Mouse (Mus musculus): ENCODE measurements around the gene Naalad2. TPM values are rescaled to one million over a fixed set of nuclear protein-coding genes. Genes with fewer than 3 reads are reported as not detected.
"Not testable (repeated sequence)": the region's sequence is repeated elsewhere in the genome, so short reads cannot be mapped to it uniquely, and the experiment has no call there.

The Naalad2 gene
- 0.47 and 0.64 TPM in 2 replicates for polyA plus RNA-seq (2015; fragmentation: Nextera tagmentation; extraction: Ambion mirVana)

- 37% methylated on average over 2 of the region's 2 CpGs for WGBS (ENCODE audit: insufficient replicate concordance)
- not testable (repeated sequence) for ATAC-seq (ENCODE audit: insufficient read depth); H3K4me3 ChIP-seq (replicated peaks); H3K9me3 ChIP-seq (replicated peaks); H3K4me2 ChIP-seq; H3K36me3 ChIP-seq (replicated peaks); H3K9ac ChIP-seq; H3K4me1 ChIP-seq (replicated peaks); H3K27me3 ChIP-seq; H3K27ac ChIP-seq (replicated peaks)
Observed at GRCm38 (mm10) chr9:18402895-18403294, at the start of gene Naalad2. Naalad2 (minus strand) TSS chr9:18402995.

GRCm38 (mm10) chr9:18431687-18432086, 28.9 kb upstream of the Naalad2 start:
- Histone ChIP-seq H3K9ac (no peak overlapping the region), H3K9me3 (replicated peaks) (no peaks in the 10 kb centered on the region; the same call in 1 of the 2 replicates), H3K27ac (replicated peaks) (no peak overlapping the region), H3K36me3 (replicated peaks) (no peaks in the 10 kb centered on the region), H3K4me1 (replicated peaks) (no peaks in the 10 kb centered on the region), H3K4me3 (replicated peaks) (no peak overlapping the region), H3K4me2 (no peak overlapping the region), H3K27me3 (no peaks in the 10 kb centered on the region)
- 61% methylated on average over 10 of the region's 10 CpGs for WGBS (ENCODE audit: insufficient replicate concordance)
- no peak for ATAC-seq (ENCODE audit: insufficient read depth)

- no peak within 1 kb of the TSS for H3K9ac ChIP-seq
- H3K9me3 ChIP-seq (replicated peaks), result no peaks in the 10 kb centered on the region; the same call in 1 of the 2 replicates
- H3K27me3 ChIP-seq, result no peaks in the 10 kb centered on the region
- H3K4me1 ChIP-seq (replicated peaks), result no peaks in the 10 kb centered on the region
- H3K4me3 ChIP-seq (replicated peaks), result no peak within 1 kb of the TSS
- no peak within 1 kb of the TSS for H3K4me2 ChIP-seq
- H3K36me3 ChIP-seq (replicated peaks), result no peaks in the 10 kb centered on the region
- no peak for ATAC-seq (ENCODE audit: insufficient read depth)
- H3K27ac ChIP-seq (replicated peaks), result no peak within 1 kb of the TSS
Observed at GRCm38 (mm10) chr9:18430354-18430753, 27.6 kb upstream of the Naalad2 start, which contains the start of gene Mbd3l2. Mbd3l2 (plus strand) TSS chr9:18430654.

- H3K9me3 ChIP-seq (replicated peaks); H3K36me3 ChIP-seq (replicated peaks); H3K4me1 ChIP-seq (replicated peaks); H3K4me2 ChIP-seq; H3K27ac ChIP-seq (replicated peaks); ATAC-seq (ENCODE audit: insufficient read depth); H3K9ac ChIP-seq; H3K27me3 ChIP-seq; H3K4me3 ChIP-seq (replicated peaks): not testable (repeated sequence)
- 49% methylated on average over 4 of the region's 4 CpGs for WGBS (ENCODE audit: insufficient replicate concordance)
Observed at GRCm38 (mm10) chr9:18412371-18412770, 9.6 kb upstream of the Naalad2 start.

GRCm38 (mm10) chr9:18404118-18404517, 1.3 kb upstream of the Naalad2 start, which contains the start of gene Ubtfl1:
Ubtfl1 (plus strand) TSS chr9:18404418.
- ATAC-seq (ENCODE audit: insufficient read depth), result no peak
- H3K36me3 ChIP-seq (replicated peaks), result no peaks in the 10 kb centered on the region
- no peak within 1 kb of the TSS for H3K4me2 ChIP-seq
- H3K4me1 ChIP-seq (replicated peaks), result no peaks in the 10 kb centered on the region
- H3K27me3 ChIP-seq, result no peaks in the 10 kb centered on the region
- no peak within 1 kb of the TSS for H3K4me3 ChIP-seq (replicated peaks)
- H3K9me3 ChIP-seq (replicated peaks), result no peaks in the 10 kb centered on the region
- H3K9ac ChIP-seq, result no peak within 1 kb of the TSS
- 38% methylated on average over 1 of the region's 1 CpGs for WGBS (ENCODE audit: insufficient replicate concordance)
- H3K27ac ChIP-seq (replicated peaks), result no peak within 1 kb of the TSS

- Histone ChIP-seq H3K27ac (replicated peaks) (no peak overlapping the region), H3K4me3 (replicated peaks) (no peak overlapping the region), H3K4me2 (no peak overlapping the region), H3K9ac (no peak overlapping the region), H3K4me1 (replicated peaks) (no peaks in the 10 kb centered on the region), H3K9me3 (replicated peaks) (no peaks in the 10 kb centered on the region), H3K27me3 (no peaks in the 10 kb centered on the region), H3K36me3 (replicated peaks) (no peaks in the 10 kb centered on the region)
- no peak for ATAC-seq (ENCODE audit: insufficient read depth)
- 55% methylated on average over 1 of the region's 1 CpGs for WGBS (ENCODE audit: insufficient replicate concordance)
Observed at GRCm38 (mm10) chr9:18399629-18400028, 3.2 kb downstream of the Naalad2 start.

GRCm38 (mm10) chr9:18385782-18386181, 17.0 kb downstream of the Naalad2 start:
- H3K4me2 ChIP-seq, result no peak overlapping the region
- no peaks in the 10 kb centered on the region for H3K36me3 ChIP-seq (replicated peaks)
- H3K27me3 ChIP-seq, result no peaks in the 10 kb centered on the region
- H3K9me3 ChIP-seq (replicated peaks), result no peaks in the 10 kb centered on the region
- no peaks in the 10 kb centered on the region for H3K4me1 ChIP-seq (replicated peaks)
- H3K27ac ChIP-seq (replicated peaks), result no peak overlapping the region
- ATAC-seq (ENCODE audit: insufficient read depth), result no peak
- H3K4me3 ChIP-seq (replicated peaks), result no peak overlapping the region
- WGBS (ENCODE audit: insufficient replicate concordance), result 28% methylated on average over 6 of the region's 6 CpGs
- no peak overlapping the region for H3K9ac ChIP-seq

- H3K4me1 ChIP-seq (replicated peaks); H3K4me3 ChIP-seq (replicated peaks); H3K36me3 ChIP-seq (replicated peaks); H3K27me3 ChIP-seq; H3K9me3 ChIP-seq (replicated peaks); H3K9ac ChIP-seq; H3K4me2 ChIP-seq; H3K27ac ChIP-seq (replicated peaks); ATAC-seq (ENCODE audit: insufficient read depth): not testable (repeated sequence)
- WGBS (ENCODE audit: insufficient replicate concordance), result 49% methylated on average over 1 of the region's 1 CpGs
Observed at GRCm38 (mm10) chr9:18373026-18373425, 29.8 kb downstream of the Naalad2 start.

- no peak overlapping the region for H3K4me3 ChIP-seq (replicated peaks)
- H3K36me3 ChIP-seq (replicated peaks), result 0 out of 2 replicates have a peak, but pooled peaks cover 7% of the 10 kb centered on the region
- no peak overlapping the region for H3K4me2 ChIP-seq
- H3K27ac ChIP-seq (replicated peaks), result no peak overlapping the region
- no peak overlapping the region for H3K9ac ChIP-seq
- no peaks in the 10 kb centered on the region for H3K4me1 ChIP-seq (replicated peaks)
- 72% methylated on average over 3 of the region's 3 CpGs for WGBS (ENCODE audit: insufficient replicate concordance)
- ATAC-seq (ENCODE audit: insufficient read depth), result no peak
- H3K27me3 ChIP-seq, result no peaks in the 10 kb centered on the region
- H3K9me3 ChIP-seq (replicated peaks), result no peaks in the 10 kb centered on the region
Observed at GRCm38 (mm10) chr9:18319990-18320389, 82.8 kb downstream of the Naalad2 start.

- H3K4me1 ChIP-seq (replicated peaks), result peaks cover 5% of the 10 kb centered on the region; the same call in 1 of the 2 replicates
- peaks cover 45% of the 10 kb centered on the region for H3K36me3 ChIP-seq (replicated peaks)
- H3K4me3 ChIP-seq (replicated peaks), result no peak overlapping the region
- H3K27me3 ChIP-seq, result no peaks in the 10 kb centered on the region
- no peak overlapping the region for H3K4me2 ChIP-seq
- no peak for ATAC-seq (ENCODE audit: insufficient read depth)
- H3K27ac ChIP-seq (replicated peaks), result no peak overlapping the region
- H3K9me3 ChIP-seq (replicated peaks), result no peaks in the 10 kb centered on the region
- H3K9ac ChIP-seq, result no peak overlapping the region
- WGBS (ENCODE audit: insufficient replicate concordance), result 63% methylated on average over 6 of the region's 6 CpGs
Observed at GRCm38 (mm10) chr9:18298301-18298700, 104.5 kb downstream of the Naalad2 start.

GRCm38 (mm10) chr9:18293026-18293781, 109.6 kb downstream of the Naalad2 start:
- no peaks in the 10 kb centered on the region for H3K27me3 ChIP-seq
- H3K9me3 ChIP-seq (replicated peaks), result no peaks in the 10 kb centered on the region
- ATAC-seq (ENCODE audit: insufficient read depth), result no peak
- 12% methylated on average over 6 of the region's 6 CpGs for WGBS (ENCODE audit: insufficient replicate concordance)
- peak overlapping the region; percentile 85; the same call in 1 of the 2 replicates for H3K27ac ChIP-seq (replicated peaks)
- peaks cover 8% of the 10 kb centered on the region; the same call in 1 of the 2 replicates for H3K4me1 ChIP-seq (replicated peaks)
- H3K4me2 ChIP-seq, result peak overlapping the region; percentile 58
- peak overlapping the region; percentile 84 for H3K4me3 ChIP-seq (replicated peaks)
- H3K36me3 ChIP-seq (replicated peaks), result peaks cover 6% of the 10 kb centered on the region; the same call in 1 of the 2 replicates
- peak overlapping the region; percentile 83 for H3K9ac ChIP-seq

All from liver, embryonic 15.5 days (tissue).